Mouse (Mus musculus) liver, postnatal 0 days (tissue): ENCODE measurements at regions not wholly inside any gene's neighbourhood (a gene's known extent, or its start where the extent isn't known, plus 50 kb on each side); places are given as distances from the start of the nearest gene placed in this dataset.

ENCODE experiments used
- CTCF ChIP-seq: sonication (generic); IDR thresholded peaks from 2 replicates; pipeline ENCODE4 v1.5.1; 2016; ENCODE audit warnings: antibody characterized with exemption, low read depth
- EP300 ChIP-seq: IDR thresholded peaks from 2 replicates; pipeline ENCODE4 v1.6.1; 2016; ENCODE audit warnings: antibody characterized with exemption, low read depth, mild to moderate bottlenecking

GRCm38 (mm10) chr4:125419491-125420255, 70.8 kb upstream of the Grik3 start:
- TF ChIP-seq CTCF = no peak
- TF ChIP-seq EP300 = no peak
